Mouse (Mus musculus) large intestine, adult 2 months (tissue): ENCODE results near the gene Snph. TPM values are rescaled to one million over a fixed set of nuclear protein-coding genes. Genes with fewer than 3 reads are reported as not detected.

Experiments
- DNase-seq: peaks from one replicate; pipeline ENCODE4 v3.0.0-alpha.2; 2012; ENCODE audit warnings: low read depth, low spot score
- WGBS: fragments of 180-500 bp; shearing (Covaris S2); methylation state at CpG from one replicate; pipeline ENCODE4 v1.1.7; 2018; 5-methylcytosine and 5-hydroxymethylcytosine counted together
- polyA plus RNA-seq: library from polyadenylated mRNA; depleted of rRNA; stranded (reverse); fragments of >200 nt; gene quantifications from 2 replicates; pipeline ENCODE4 v1.2.3, GENCODE M21; 2012

Snph gene
- polyA plus RNA-seq, 1 experiment: 12.5 TPM

DNA sequence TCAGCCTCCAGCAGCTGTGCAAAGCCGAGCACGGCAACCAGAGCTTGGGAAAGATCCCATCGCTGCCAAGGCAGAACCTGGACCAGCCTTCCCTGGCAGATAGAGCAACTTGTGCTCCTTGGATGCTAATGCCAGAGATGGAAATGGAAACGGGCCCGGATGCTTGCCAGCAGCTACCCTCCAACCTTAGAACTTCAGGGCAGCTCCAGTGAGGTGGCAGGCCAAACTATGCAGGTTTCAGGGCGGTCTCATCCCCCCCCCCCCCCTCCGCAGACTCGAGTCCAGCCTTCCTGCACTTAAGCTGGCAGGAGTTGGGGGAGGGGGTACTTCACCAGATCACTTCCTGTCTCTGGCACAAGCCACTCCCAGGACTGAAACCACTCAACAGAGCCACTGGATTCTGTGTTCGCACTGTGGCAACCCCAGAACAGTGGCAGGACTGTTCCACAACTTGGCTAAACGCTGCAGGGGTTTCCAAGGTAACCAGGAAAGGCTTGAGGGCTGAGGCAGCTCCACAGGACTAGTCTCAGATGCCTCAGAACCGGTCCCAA lies 26.9 kb downstream of the Snph start:
- DNase-seq: no peak
- 44% methylated on average over 11 of the region's 11 CpGs for WGBS

DNA sequence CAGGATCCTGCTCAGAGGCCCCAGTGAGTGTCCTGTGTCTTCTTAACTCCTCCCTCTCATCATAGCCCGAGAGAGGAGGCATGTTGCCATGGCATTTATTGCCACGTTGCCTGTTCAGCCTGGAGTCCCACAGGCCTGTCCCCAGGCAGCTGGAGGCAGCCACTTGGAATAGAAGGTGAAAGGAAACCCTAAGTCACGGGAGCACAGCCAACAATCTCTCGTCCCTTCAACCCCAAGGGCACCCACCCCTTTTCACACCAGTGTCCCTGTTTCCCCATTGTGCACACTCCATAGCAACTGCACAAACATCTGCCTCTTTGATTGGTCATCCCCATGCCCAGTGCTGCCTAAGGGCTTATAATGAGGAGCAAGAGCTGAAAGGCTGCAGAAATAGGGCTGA lies 28.8 kb downstream of the Snph start:
- no peak for DNase-seq
- WGBS: 31% methylated on average over 4 of the region's 4 CpGs

DNA sequence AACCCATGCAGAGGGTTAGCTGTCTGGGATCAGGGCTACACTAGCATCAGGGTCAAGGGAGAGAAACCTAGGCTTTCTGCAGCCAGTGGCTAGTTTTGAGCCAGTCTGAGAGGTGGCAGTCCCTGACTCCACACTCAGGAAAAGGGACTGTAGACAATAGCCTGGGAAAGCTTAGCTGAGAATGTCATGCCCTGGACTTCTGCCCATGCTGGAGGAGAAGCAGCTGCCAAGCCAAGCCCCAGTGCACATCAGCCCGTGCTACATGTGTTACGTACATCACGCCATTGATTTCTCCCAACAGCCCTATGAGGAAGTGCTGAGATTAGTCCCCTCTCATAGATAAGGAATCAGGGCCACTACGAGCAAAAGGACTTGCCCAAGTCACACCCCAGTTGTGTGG lies 30.3 kb downstream of the Snph start:
- WGBS: 27% methylated on average over 4 of the region's 4 CpGs
- DNase-seq: no peak

DNA sequence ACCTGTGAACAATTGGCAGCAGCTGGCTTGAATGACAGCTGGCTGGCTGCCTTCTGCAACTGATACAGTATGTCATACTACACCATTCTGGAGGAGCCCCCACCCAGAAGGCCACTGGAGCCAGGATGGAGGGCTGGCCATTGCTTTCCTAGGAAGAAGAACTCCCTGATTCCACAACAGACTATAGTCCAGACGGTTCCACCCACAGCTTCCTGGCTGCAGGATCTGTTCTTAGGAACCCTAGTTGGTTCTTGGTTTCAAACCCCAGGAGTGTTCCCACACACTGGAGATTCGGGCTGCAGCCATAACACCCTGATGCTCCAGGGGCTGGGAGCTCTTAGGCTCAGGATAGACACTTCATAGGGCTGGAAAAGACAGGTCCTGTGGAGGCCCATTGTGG lies 34.3 kb downstream of the Snph start:
- WGBS: 81% methylated on average over 2 of the region's 2 CpGs
- DNase-seq: no peak

DNA sequence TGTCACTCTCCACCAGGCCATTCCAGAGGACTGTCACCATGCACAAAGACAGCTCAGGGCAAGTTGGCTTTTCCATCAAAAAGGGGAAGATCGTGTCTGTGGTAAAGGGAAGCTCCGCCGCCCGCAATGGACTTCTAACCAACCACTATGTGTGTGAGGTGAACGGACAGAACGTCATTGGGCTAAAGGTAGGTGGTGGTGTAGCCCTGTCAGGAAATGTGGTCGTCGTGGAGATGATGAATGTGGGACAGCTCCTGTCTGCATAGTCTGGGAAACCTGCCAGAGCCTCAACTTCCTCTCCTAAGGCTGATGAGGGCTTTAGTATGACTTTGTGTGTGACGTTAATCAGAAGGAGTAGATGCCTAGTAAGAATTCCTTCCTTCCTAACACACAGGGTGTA lies 45.1 kb downstream of the Snph start:
- 67% methylated on average over 9 of the region's 9 CpGs for WGBS
- no peak for DNase-seq

DNA sequence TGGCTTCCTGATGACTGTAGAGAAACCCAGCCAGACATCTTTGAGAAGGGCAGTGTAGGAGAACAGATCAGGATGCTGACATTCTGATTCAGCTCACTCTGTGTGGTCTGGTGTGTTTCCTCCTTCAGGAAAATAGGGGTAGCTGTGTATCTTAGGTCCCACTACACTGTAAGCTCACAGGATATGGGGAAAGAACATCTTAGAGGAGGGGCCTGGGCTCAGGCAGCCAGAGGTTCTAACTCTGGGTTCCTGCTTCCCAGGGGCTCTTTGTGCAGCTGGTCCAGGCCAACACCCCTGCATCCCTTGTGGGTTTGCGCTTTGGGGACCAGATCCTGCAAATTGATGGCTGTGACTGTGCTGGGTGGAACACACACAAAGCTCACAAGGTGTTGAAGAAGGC lies 45.6 kb downstream of the Snph start:
- no peak for DNase-seq
- 85% methylated on average over 1 of the region's 1 CpGs for WGBS

DNA sequence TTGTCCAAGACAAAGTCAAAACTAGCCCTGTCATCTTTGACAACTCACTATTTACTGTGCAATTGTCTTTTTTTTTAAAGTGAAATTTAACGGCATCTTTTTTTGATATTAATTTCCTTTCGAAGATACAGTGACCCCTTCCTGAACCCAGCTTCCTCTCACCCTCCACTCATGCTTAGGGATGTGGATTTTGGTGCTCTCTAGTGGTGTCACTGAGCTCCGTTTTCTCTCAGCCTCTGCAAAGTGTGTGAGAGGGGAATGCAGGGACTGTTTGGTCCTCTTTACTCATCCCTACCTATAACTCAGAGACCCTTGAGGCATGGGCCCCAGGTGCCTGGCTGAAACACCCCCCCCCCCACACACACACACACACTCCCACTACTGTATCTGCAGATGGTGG lies 46.5 kb downstream of the Snph start:
- 48% methylated on average over 3 of the region's 3 CpGs for WGBS
- DNase-seq: no peak

DNA sequence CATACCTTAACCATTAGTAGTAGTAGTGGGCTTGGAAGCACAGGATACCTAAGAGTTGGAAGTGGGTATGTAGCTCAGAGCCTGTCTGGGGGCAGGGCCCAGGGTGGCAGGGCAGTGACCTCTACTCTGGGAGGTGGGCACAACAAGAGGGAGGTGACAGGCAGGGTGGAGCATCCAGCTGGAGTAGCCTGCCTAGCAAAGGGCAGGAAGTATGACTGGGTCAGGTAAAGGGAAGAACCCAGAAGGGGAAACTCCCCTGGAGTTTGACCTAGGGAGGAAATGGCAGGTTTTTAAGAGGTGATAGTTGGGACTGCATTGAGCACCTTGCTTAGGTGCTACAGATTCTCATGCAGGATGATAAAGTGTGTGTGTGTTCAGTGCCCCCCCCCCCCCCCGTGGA lies 51.4 kb downstream of the Snph start:
- no peak for DNase-seq
- 26% methylated on average over 1 of the region's 1 CpGs for WGBS

DNA sequence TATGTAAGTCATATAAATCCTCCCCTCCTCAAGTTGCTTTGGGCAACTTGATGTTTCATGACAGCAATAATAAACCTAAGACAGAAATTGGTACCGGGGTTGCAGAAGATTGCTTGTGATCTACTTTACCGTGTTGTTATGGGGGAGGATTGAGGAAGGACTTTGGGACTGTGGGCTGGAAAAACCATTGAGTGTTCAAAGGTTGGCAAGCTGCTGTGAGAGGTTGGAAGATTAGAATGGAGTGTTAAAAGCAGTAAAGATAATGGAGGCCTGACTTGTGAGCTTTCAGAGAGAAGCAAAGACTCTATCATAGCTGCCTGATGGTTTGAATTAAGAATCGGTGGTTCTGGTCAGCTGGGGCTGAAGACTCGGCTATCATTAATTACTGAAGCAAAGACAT lies 53.2 kb downstream of the Snph start:
- no peak for DNase-seq
- 52% methylated on average over 4 of the region's 4 CpGs for WGBS

DNA sequence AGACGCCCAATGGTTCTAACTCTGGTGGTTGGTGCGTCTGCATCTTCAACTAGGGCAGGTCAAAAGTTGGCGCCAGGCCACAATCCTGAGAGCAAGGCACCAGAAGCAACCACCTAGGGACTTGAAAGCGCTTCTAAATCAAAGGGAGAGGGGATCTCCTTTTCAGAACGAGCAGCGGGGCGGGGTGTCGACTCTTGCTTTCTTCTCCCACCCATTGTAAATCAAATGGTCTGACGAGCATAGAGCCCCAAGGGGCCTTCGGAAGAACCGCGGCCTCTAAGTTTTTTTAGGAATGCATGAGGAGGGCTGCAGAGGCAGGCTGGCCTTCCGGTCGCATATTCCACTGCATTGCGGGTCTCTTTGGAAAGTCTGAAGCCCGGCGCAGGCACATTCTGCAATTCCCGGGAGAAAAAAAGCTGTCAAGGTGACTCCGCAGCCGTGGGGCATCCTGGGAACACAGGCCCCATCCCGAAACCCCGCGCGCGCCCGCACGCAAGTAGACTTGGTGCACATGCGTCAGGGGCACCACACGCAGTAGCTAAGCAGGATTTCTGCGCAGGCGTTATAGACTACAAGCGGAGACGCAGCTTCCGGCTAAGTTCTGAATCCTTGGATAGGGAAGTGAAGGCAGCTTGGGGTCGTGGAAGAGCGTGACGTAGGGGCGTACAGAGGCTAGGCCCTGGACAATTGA lies 56.5 kb downstream of the Snph start:
- 1% methylated on average over 38 of the region's 38 CpGs for WGBS

DNA sequence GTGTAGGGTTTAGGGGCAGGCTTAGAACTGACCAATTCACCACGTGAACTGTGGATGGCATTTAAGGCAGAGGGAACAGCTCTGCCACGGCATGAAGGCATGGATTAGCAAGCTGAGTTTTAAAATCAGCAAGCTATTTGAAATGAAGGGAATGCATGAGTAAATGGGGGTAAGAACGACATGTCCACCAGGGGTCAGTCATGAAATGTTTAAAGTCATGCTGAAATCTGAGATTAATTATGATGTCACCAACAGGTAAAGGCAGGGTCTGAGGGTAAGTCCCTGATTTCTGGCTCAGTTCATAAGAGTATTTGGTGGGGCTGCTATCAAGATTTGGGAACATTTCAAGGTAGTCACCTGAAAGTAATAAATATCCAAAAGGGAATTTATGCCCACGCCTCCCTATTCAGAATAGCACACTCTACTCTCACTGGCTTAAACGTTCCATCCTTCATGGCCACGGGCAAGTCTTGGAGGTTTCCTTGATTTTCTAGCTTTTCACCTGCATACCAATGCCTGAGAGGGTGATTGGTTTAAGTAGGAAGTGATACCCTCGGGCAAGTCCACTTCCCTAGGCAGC lies 57.2 kb downstream of the Snph start:
- WGBS: 19% methylated on average over 7 of the region's 7 CpGs
- DNase-seq: no peak

More for the DNA sequence above, 56.5 kb downstream of the Snph start:
- no peak for DNase-seq

DNA sequence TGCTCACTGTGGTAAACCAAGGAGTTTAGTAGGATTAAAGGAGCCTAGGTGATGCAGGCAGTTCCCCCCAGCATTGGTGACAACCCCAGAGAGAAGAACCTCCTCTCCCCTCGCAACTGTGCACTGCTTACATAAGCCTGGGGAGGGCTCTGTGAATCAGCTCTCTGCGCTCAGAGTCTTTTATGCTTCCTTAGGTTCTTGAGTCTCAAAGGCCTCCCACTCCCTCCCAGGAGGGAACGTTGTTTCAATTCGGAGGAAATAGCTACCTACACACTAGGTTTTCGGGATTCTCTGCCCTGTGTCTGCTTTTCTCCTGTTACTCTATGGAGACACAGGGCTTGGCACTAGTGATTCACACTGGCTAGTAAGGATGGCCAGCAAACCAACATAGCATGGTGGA lies 57.8 kb downstream of the Snph start:
- 86% methylated on average over 5 of the region's 5 CpGs for WGBS
- DNase-seq: no peak

DNA sequence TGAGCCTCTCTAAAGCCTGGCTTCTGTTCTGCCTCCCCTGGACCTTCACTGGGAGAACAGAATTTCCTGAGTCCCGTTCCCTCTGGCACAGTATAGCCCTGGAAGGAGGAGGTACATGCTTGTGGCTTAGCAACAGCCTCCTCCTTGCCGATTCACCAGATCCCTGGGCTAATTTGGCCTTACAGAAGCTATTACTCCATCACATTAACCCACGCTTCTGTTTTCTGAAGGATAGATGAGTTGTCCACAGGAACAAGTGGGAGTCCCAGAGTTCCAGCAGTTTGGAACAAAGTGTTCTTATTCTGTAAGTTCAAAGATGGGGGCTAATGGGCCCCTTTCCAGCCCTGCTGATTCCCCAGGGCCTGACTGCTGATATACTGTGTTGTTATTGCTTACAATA lies 58.7 kb downstream of the Snph start:
- WGBS: 69% methylated on average over 3 of the region's 3 CpGs
- DNase-seq: no peak

DNA sequence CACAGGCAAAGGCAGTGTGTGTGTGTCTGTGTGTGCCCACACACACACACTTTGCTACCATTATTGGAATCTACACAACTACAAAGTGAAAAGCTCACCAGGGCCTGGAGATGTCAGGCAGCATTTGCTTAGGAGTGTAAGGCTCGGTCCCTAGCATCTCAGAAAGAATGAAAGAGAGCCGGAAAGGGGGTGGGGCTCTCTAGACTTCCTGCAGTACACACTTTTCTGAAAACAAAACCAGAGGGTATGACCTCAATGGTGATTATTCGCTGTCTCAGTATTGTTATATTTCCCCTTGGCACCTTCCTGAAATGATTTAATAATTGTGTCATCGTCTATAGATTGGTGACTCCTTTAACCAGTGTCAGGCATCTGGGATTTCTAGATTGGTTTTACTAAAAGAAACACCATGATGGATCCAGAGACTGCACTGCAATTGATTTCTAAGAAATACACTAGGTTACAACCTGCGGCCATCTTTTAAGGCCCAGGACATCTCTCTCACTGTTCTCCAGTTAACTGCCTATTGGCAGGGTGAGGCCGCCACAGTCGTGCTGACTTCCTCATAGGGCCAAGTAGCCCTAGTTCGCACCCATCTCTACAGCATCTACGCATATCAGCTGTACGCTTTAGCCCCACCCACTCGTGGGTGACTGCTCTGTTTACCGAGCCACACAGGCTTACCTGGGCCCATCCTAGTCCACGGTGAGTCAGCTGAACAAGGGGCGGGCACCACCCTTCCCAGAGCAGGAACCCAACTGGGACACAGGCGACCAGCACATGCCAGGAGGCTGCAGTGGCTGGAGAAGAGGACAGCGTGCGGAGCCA lies 60.3 kb downstream of the Snph start, which contains the start of gene Sdcbp2:
Gene Sdcbp2, plus strand, starts transcription at position 750 of the 828 bp plus-strand sequence.
- 25% methylated on average over 17 of the region's 17 CpGs for WGBS

DNA sequence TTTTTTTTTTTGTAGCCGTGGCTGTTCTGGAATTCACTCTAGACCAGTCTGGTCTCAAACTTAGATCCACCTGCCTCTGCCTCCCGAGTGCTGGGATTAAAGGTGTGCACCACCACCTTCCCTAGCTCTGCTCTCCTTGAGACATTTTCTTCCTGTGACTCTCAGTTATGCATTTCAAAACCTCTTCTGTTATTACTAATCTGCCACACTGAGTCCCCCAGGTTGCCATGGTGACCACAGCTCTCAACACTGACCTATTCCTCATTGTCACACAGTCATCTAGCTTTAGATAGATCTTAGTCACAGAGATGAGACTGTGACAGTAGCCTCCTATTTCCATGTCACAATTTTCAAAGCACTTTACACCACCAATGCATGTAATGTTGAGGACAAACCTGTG lies 62.9 kb downstream of the Snph start:
- WGBS: 77% methylated on average over 2 of the region's 2 CpGs
- DNase-seq: no peak

More for the DNA sequence above, 60.3 kb downstream of the Snph start, which contains the start of gene Sdcbp2:
- DNase-seq: peak; percentile 96

DNA sequence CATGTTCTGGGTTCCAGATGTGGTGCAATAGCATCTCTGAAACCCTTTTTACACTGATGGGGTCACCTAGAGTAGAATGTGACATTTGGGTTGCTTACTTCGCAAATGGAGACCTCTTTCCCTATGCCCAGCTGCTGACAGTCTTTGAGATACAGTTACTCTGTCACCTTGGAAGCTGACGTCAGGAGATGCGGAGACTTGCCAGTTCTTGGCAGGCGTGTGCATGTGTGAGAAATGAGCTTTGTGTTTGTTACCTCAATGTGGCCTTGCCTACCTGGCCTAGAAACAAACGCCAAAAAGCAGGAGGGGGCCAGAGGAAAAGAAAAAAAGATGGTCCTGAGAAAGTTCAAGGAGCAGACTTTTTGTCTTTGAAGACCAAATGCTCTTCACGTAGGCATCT lies 65.5 kb downstream of the Snph start:
- no peak for DNase-seq
- 88% methylated on average over 6 of the region's 6 CpGs for WGBS

DNA sequence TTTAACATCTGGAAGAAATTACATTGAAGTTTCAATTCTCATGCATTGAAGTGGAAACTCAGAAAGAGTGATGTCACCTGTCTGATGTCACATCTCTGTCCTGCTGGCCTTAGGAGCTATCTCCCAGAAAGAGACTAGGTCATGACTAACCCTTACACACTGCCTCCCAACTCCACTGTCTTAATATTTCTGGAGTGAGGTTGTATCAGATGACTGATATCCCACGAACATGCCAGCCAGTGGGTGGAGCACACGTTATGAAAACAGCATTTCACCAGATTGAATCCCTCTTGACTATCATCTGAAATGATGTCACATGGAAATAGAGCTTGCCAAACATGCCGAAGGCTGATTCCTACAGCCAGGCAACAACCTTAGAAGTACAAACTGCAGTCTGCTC lies 67.4 kb downstream of the Snph start:
- WGBS: 41% methylated on average over 3 of the region's 3 CpGs
- no peak for DNase-seq

DNA sequence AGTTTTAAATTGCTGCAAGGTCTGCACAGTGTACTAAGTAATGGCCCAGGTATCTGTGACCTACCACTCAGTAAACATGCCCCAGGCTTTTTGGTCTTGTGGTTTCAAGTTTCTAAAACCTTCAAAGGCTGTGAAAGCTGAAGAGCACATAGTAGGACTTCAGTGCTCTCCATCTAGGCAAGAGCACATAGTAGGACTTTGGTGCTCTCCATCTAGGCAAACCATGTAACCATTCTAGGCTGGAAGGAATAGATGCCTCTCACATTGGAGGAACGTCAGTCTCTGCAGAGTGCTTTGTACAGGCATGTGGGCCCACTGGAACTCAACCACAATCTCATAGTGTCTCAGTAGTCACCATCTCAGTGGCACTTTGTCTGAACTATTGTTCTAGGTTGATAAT lies 68.4 kb downstream of the Snph start:
- 93% methylated on average over 1 of the region's 1 CpGs for WGBS
- no peak for DNase-seq

DNA sequence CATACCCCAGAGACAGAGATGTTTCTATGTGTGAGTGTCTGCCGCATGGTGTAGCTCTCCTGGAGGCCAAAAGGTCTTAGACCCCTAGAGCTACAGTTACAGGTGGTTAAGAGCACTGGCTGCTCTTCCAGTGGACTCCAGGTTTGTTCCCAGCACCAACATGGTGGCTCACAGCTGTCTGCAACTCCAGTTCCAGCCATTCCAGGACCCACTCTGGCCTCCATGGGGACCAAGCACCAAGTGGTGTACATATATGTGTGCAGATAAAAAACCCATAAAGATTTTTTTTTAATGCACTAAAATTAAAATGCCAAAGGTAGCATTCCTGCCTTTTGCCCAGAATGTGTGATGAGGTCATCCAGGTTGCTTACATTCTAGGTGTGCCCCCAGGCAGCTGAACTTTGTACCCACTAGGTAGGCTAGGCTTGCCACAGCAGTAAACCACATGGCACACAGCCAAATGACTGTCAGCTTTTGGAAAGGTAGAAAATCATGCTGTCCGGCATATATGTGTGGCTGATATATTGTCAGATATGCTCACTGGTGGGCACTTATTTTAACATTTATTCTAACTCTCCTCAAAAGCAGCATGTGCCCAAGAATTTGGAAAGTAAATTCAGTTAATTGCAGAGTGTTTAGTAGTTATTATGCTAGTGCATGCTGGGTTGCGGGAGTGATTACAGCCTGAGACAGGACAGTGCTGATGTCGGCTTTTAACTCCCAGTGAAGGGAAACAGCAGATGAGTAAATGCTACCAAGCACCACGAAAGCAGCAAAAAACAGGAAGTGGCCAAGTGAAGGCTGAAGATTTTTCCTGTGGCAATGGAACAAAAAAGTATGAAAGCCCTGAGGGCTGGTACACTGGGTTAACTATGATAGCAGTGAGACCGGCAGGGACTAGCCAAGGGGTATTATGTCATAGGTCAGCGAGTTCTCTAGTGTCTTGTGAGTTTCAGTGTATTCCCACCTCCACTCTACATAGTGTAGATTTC lies 69.2 kb downstream of the Snph start:
- peak; percentile 99 for DNase-seq
- WGBS: 35% methylated on average over 7 of the region's 7 CpGs
